Mouse (Mus musculus) liver, embryonic 13.5 days (tissue): ENCODE data around the gene Pcdh7. TPM values are rescaled to one million over a fixed set of nuclear protein-coding genes. Genes with fewer than 3 reads are reported as not detected.
A peak's percentile ranks its signal among the peaks of the same experiment; 100 is the strongest.
"Not testable (repeated sequence)": the region's sequence is repeated elsewhere in the genome, so short reads cannot be mapped to it uniquely, and the experiment has no call there.

Experiments used
- ATAC-seq: fragments of 200-750 bp; cut with Nextera tagmentation; 2 replicates; pipeline ENCODE4 v1.8.0; 2017; ENCODE audit warnings: low read depth, mild to moderate bottlenecking, moderate number of reproducible peaks, moderate library complexity
- DNase-seq: peaks from one replicate; pipeline ENCODE4 v3.0.0; 2022
- H3K27ac ChIP-seq: fragments of 300-500 bp; sonication (generic); 2 replicates; pipeline ENCODE4 v1.5.1; 2015; ENCODE audit warnings: moderate library complexity, mild to moderate bottlenecking, inconsistent platforms
- H3K27me3 ChIP-seq: fragments of 300-500 bp; sonication (generic); 2 replicates; pipeline ENCODE4 v1.6.1; 2015; ENCODE audit warnings: mild to moderate bottlenecking, inconsistent platforms
- H3K36me3 ChIP-seq: fragments of 300-500 bp; sonication (generic); 2 replicates; pipeline ENCODE4 v1.6.1; 2015; ENCODE audit warnings: mild to moderate bottlenecking, inconsistent platforms
- H3K4me1 ChIP-seq: fragments of 300-500 bp; sonication (generic); replicated peaks from 2 replicates; pipeline ENCODE4 v1.6.1; 2015; ENCODE audit warnings: inconsistent platforms
- H3K4me2 ChIP-seq: fragments of 300-500 bp; sonication (generic); 2 replicates; pipeline ENCODE4 v1.6.1; 2015; ENCODE audit warnings: inconsistent platforms, mild to moderate bottlenecking, moderate library complexity
- H3K4me3 ChIP-seq: fragments of 300-500 bp; sonication (generic); replicated peaks from 2 replicates; pipeline ENCODE4 v1.5.1; 2015; ENCODE audit warnings: mild to moderate bottlenecking, inconsistent platforms
- H3K9ac ChIP-seq: fragments of 300-500 bp; sonication (generic); 2 replicates; pipeline ENCODE4 v1.6.1; 2015; ENCODE audit warnings: mild to moderate bottlenecking, inconsistent platforms
- H3K9me3 ChIP-seq: fragments of 300-500 bp; sonication (generic); replicated peaks from 2 replicates; pipeline ENCODE4 v1.6.1; 2016; ENCODE audit warnings: inconsistent platforms
- WGBS: fragments of 180-500 bp; shearing (Covaris S2); methylation state at CpG from one replicate; pipeline ENCODE4 v1.1.7; 2015; ENCODE audit not compliant: insufficient replicate concordance; 5-methylcytosine and 5-hydroxymethylcytosine counted together
- polyA plus RNA-seq: library from polyadenylated mRNA; unstranded; fragments of >200 nt; fragmentation: Nextera tagmentation; extraction: Ambion mirVana; gene quantifications from 2 replicates; pipeline ENCODE4 v1.2.1, GENCODE M21; 2015

Pcdh7 gene
- polyA plus RNA-seq = 0.75 and 0.76 TPM in 2 replicates

GRCm38 (mm10) chr5:57717906-57718875 lies at the start of gene Pcdh7:
Gene Pcdh7 (plus strand): TSS chr5:57717967.
- H3K4me1 ChIP-seq = peaks cover 66% of the 10 kb centered on the region
- ATAC-seq (peak; percentile 17), DNase-seq (peak; percentile 23)
- H3K4me2 ChIP-seq = peak within 1 kb of the TSS; percentile 96
- H3K9me3 ChIP-seq = no peaks in the 10 kb centered on the region
- H3K4me3 ChIP-seq = peak within 1 kb of the TSS; percentile 67
- H3K27ac ChIP-seq = peak within 1 kb of the TSS; percentile 29; the same call in 1 of the 2 replicates
- peak within 1 kb of the TSS; percentile 72 for H3K9ac ChIP-seq
- under 1% methylated on average over 70 of the region's 70 CpGs for WGBS
- no peaks in the 10 kb centered on the region for H3K36me3 ChIP-seq
- H3K27me3 ChIP-seq = peaks cover 76% of the 10 kb centered on the region

GRCm38 (mm10) chr5:57676970-57677369 lies 40.8 kb upstream of the Pcdh7 start:
- 47% methylated on average over 2 of the region's 2 CpGs for WGBS
- not testable (repeated sequence) for H3K36me3 ChIP-seq, DNase-seq, H3K4me2 ChIP-seq, H3K4me3 ChIP-seq, H3K9me3 ChIP-seq, H3K9ac ChIP-seq, H3K4me1 ChIP-seq, H3K27ac ChIP-seq, ATAC-seq, H3K27me3 ChIP-seq

- no peaks in the 10 kb centered on the region for H3K27me3 ChIP-seq
- no peaks in the 10 kb centered on the region for H3K9me3 ChIP-seq
- H3K4me3 ChIP-seq = no peak overlapping the region
- DNase-seq (no peak), ATAC-seq (no peak)
- H3K36me3 ChIP-seq = no peaks in the 10 kb centered on the region
- H3K27ac ChIP-seq = no peak overlapping the region
- no peak overlapping the region for H3K4me2 ChIP-seq
- H3K4me1 ChIP-seq = no peaks in the 10 kb centered on the region
- WGBS = 80% methylated on average over 2 of the region's 2 CpGs
- H3K9ac ChIP-seq = no peak overlapping the region
Observed at GRCm38 (mm10) chr5:57708396-57708795, 9.4 kb upstream of the Pcdh7 start.

GRCm38 (mm10) chr5:57713980-57714379 lies 3.8 kb upstream of the Pcdh7 start:
- H3K4me1 ChIP-seq = peaks cover 40% of the 10 kb centered on the region
- H3K9ac ChIP-seq = peak overlapping the region; percentile 72
- ATAC-seq = no peak
- H3K4me3 ChIP-seq = peak overlapping the region; percentile 67
- H3K4me2 ChIP-seq = peak overlapping the region; percentile 96
- H3K27ac ChIP-seq = no peak overlapping the region
- DNase-seq = peak; percentile 14
- peaks cover 42% of the 10 kb centered on the region for H3K27me3 ChIP-seq
- under 1% methylated on average over 10 of the region's 10 CpGs for WGBS
- H3K36me3 ChIP-seq = no peaks in the 10 kb centered on the region
- H3K9me3 ChIP-seq = no peaks in the 10 kb centered on the region

- Histone ChIP-seq H3K4me3 (peak overlapping the region; percentile 67), H3K27ac (peak overlapping the region; percentile 64), H3K27me3 (peaks cover 50% of the 10 kb centered on the region), H3K4me2 (peak overlapping the region; percentile 96), H3K36me3 (no peaks in the 10 kb centered on the region), H3K9me3 (no peaks in the 10 kb centered on the region), H3K4me1 (peaks cover 48% of the 10 kb centered on the region), H3K9ac (peak overlapping the region; percentile 72)
- DNase-seq = peak; percentile 50
- under 1% methylated on average over 45 of the region's 45 CpGs for WGBS
- peak; percentile 59 for ATAC-seq
Observed at GRCm38 (mm10) chr5:57714621-57715523, 2.9 kb upstream of the Pcdh7 start.

GRCm38 (mm10) chr5:57715524-57716400 lies 2.0 kb upstream of the Pcdh7 start:
- H3K27ac ChIP-seq = peak overlapping the region; percentile 64; the same call in 1 of the 2 replicates
- H3K27me3 ChIP-seq = peaks cover 59% of the 10 kb centered on the region
- DNase-seq (peak; percentile 64), ATAC-seq (peak; percentile 61)
- no peaks in the 10 kb centered on the region for H3K9me3 ChIP-seq
- under 1% methylated on average over 53 of the region's 53 CpGs for WGBS
- no peaks in the 10 kb centered on the region for H3K36me3 ChIP-seq
- H3K9ac ChIP-seq = peak overlapping the region; percentile 72
- peaks cover 57% of the 10 kb centered on the region for H3K4me1 ChIP-seq
- H3K4me2 ChIP-seq = peak overlapping the region; percentile 96
- H3K4me3 ChIP-seq = peak overlapping the region; percentile 67

GRCm38 (mm10) chr5:57716421-57717237 lies 1.1 kb upstream of the Pcdh7 start:
- Histone ChIP-seq H3K36me3 (no peaks in the 10 kb centered on the region), H3K9ac (peak overlapping the region; percentile 72), H3K27me3 (peaks cover 68% of the 10 kb centered on the region), H3K4me1 (peaks cover 66% of the 10 kb centered on the region), H3K27ac (peak overlapping the region; percentile 29; the same call in 1 of the 2 replicates), H3K4me3 (peak overlapping the region; percentile 67), H3K4me2 (peak overlapping the region; percentile 96), H3K9me3 (no peaks in the 10 kb centered on the region)
- peak; percentile 9 for DNase-seq
- no peak for ATAC-seq
- WGBS = under 1% methylated on average over 29 of the region's 29 CpGs

GRCm38 (mm10) chr5:57717238-57717905 lies 395 bp upstream of the Pcdh7 start:
- WGBS = under 1% methylated on average over 53 of the region's 53 CpGs
- Histone ChIP-seq H3K9me3 (no peaks in the 10 kb centered on the region), H3K27ac (peak overlapping the region; percentile 29; the same call in 1 of the 2 replicates), H3K4me3 (peak overlapping the region; percentile 67), H3K27me3 (peaks cover 76% of the 10 kb centered on the region), H3K4me2 (peak overlapping the region; percentile 96), H3K36me3 (no peaks in the 10 kb centered on the region), H3K9ac (peak overlapping the region; percentile 72), H3K4me1 (peaks cover 66% of the 10 kb centered on the region)
- DNase-seq = peak; percentile 40
- ATAC-seq = peak; percentile 34; the same call in 1 of the 2 replicates

- Histone ChIP-seq H3K27ac (no peak overlapping the region), H3K4me1 (peaks cover 66% of the 10 kb centered on the region)
- peak; percentile 8 for DNase-seq
Observed at GRCm38 (mm10) chr5:57718876-57719593, 1.3 kb downstream of the Pcdh7 start.

More at GRCm38 (mm10) chr5:57718876-57719593, 1.3 kb downstream of the Pcdh7 start:
- Histone ChIP-seq H3K9me3 (no peaks in the 10 kb centered on the region), H3K36me3 (no peaks in the 10 kb centered on the region), H3K4me3 (peak overlapping the region; percentile 67), H3K9ac (peak overlapping the region; percentile 72), H3K27me3 (peaks cover 76% of the 10 kb centered on the region), H3K4me2 (peak overlapping the region; percentile 96)
- under 1% methylated on average over 53 of the region's 54 CpGs for WGBS
- ATAC-seq = no peak
